Mouse (Mus musculus) adrenal gland, adult 2 months (tissue): ENCODE results near the gene Vmn1r53. TPM values are rescaled to one million over a fixed set of nuclear protein-coding genes. Genes with fewer than 3 reads are reported as not detected.
"Not testable (repeated sequence)": the region's sequence is repeated elsewhere in the genome, so short reads cannot be mapped to it uniquely, and the experiment has no call there.

Source experiments
- DNase-seq: peaks from one replicate; pipeline ENCODE4 v3.0.0; 2021
- long read RNA-seq: library from polyadenylated mRNA; stranded (forward); transcript quantifications from one replicate; pipeline ENCODE4 v2.0.0, GENCODE M21; 2021
- polyA plus RNA-seq: library from polyadenylated mRNA; depleted of rRNA; stranded (reverse); fragments of >200 nt; gene quantifications from 2 replicates; pipeline ENCODE4 v1.2.3, GENCODE M21; 2012; rRNA removed
- total RNA-seq, 2 experiments: library from RNA; stranded (reverse); gene quantifications; 2 replicates each; pipeline ENCODE4 v1.2.3; 2021

Vmn1r53 gene
- total RNA-seq (not detected), polyA plus RNA-seq (not detected in 2 replicates)
- long read RNA-seq = 0 reads

- DNase-seq = no peak
Measured at GRCm38 (mm10) chr6:90224338-90224737, at the start of gene Vmn1r53. Gene Vmn1r53 (minus strand): TSS chr6:90224438.

GRCm38 (mm10) chr6:90246000-90246399 lies 21.8 kb upstream of the Vmn1r53 start, which contains the start of gene Vmn1r54:
Gene Vmn1r54 (plus strand): TSS chr6:90246300.
- DNase-seq = no peak

DNA sequence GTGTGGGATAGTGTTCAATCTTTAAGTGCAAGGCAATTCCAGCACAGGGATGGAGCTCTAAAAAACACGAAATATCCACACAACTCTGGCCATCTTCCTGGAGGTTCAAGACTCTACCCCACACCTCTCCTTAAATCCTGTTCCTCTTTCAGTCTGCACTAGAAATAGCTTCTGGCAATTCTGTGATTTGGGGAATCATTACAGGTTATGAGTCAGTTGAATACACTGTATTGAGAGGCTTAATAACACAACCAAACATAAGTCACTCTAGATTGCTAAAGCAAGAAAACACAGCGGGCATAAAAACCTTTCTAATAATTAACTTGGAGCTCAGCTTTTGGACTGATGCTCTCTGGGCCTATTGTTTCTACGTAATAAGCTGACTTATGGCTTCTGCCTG lies 19.8 kb upstream of the Vmn1r53 start:
- DNase-seq = no peak

GRCm38 (mm10) chr6:90232681-90233080 lies 8.4 kb upstream of the Vmn1r53 start:
- DNase-seq = no peak

DNA sequence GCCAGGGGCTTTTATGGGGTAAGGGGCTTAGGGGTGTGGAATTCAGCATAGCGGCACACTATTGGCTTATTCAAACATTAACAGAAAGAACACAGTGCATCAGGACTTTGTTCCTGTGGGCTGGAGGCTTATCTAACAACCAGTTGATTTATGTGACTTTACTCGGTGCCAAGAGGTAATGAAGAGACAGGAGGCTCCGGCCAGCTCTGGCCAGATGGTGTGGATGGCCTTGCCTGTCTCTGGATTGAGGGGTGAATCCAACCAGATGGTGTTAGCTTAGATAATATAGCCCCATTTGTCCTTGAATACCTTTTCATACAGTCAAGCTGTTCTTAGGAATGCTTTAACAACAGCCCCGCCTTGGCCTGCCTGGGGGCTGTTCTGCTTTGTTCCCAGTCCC lies 7.9 kb upstream of the Vmn1r53 start:
- not testable (repeated sequence) for DNase-seq

DNA sequence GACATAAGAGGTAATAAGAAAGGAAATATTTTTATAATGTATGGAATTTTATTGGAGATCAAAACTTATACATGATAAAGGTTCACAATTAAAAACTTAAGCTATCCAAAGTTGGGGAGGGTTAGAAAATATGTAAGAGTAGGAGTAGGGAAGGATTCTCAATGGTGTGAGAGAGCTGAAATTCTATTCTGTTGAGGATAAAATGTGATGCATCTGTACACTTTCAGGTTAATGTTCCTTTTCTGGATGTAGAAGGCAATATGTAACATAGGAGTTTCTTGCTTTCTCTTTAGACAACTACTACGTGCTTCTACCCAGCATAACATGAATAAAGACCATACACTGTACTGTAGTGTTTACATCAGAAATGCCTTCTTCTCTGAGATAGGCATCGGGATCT lies 21.7 kb downstream of the Vmn1r53 start, which contains the start of gene V1ra8:
Gene V1ra8 (plus strand): TSS at position 301 of the 400 bp plus-strand sequence.
- DNase-seq = not testable (repeated sequence)

GRCm38 (mm10) chr6:90174508-90174907 lies 49.7 kb downstream of the Vmn1r53 start, which contains the start of gene Vmn1r52:
Gene Vmn1r52 (plus strand): TSS chr6:90174808.
- no peak for DNase-seq

Other genes starting within 250 kb of the Vmn1r53 start
- not detected for gene Vmn1r47, start 208.3 kb downstream of the Vmn1r53 start, total RNA-seq
- gene Vmn1r47, start 208.3 kb downstream of the Vmn1r53 start, polyA plus RNA-seq = not detected in 2 replicates
- not detected for gene Vmn1r48, start 187.6 kb downstream of the Vmn1r53 start, total RNA-seq
- gene Vmn1r48, start 187.6 kb downstream of the Vmn1r53 start, polyA plus RNA-seq = not detected in 2 replicates
- not detected for gene Vmn1r49, start 145.9 kb downstream of the Vmn1r53 start, total RNA-seq
- gene Vmn1r49, start 145.9 kb downstream of the Vmn1r53 start, polyA plus RNA-seq = not detected in 2 replicates
- gene Vmn1r50, start 123.0 kb downstream of the Vmn1r53 start, total RNA-seq = not detected
- not detected in 2 replicates for gene Vmn1r50, start 123.0 kb downstream of the Vmn1r53 start, polyA plus RNA-seq
- not detected for gene Vmn1r51, start 101.8 kb downstream of the Vmn1r53 start, total RNA-seq
- gene Vmn1r51, start 101.8 kb downstream of the Vmn1r53 start, polyA plus RNA-seq = not detected in 2 replicates
- not detected for gene Vmn1r52, start 49.6 kb downstream of the Vmn1r53 start, total RNA-seq
- not detected in 2 replicates for gene Vmn1r52, start 49.6 kb downstream of the Vmn1r53 start, polyA plus RNA-seq
- gene V1ra8, start 21.6 kb downstream of the Vmn1r53 start, total RNA-seq = not detected
- not detected in 2 replicates for gene V1ra8, start 21.6 kb downstream of the Vmn1r53 start, polyA plus RNA-seq
- not detected for gene Vmn1r54, start 21.9 kb upstream of the Vmn1r53 start, total RNA-seq
- not detected in 2 replicates for gene Vmn1r54, start 21.9 kb upstream of the Vmn1r53 start, polyA plus RNA-seq
- gene BC048671, start 76.8 kb upstream of the Vmn1r53 start, total RNA-seq = not detected
- gene BC048671, start 76.8 kb upstream of the Vmn1r53 start, polyA plus RNA-seq = not detected in 2 replicates
- not detected for gene Chst13, start 100.7 kb upstream of the Vmn1r53 start, total RNA-seq
- 0.36 and 0.85 TPM in 2 replicates for gene Chst13, start 100.7 kb upstream of the Vmn1r53 start, polyA plus RNA-seq
- 1 to 10 TPM in 1 of 2 experiments, not detected in 1; 1.3 TPM for gene Uroc1, start 108.8 kb upstream of the Vmn1r53 start, total RNA-seq
- gene Uroc1, start 108.8 kb upstream of the Vmn1r53 start, polyA plus RNA-seq = 0.26 TPM in 1 of 2 replicates, not detected in the other
- 10 to 100 TPM; 18.8 to 33.4 TPM for gene Zxdc, start 145.1 kb upstream of the Vmn1r53 start, total RNA-seq
- 70.1 and 75.8 TPM in 2 replicates for gene Zxdc, start 145.1 kb upstream of the Vmn1r53 start, polyA plus RNA-seq
- gene Cfap100, start 204.4 kb upstream of the Vmn1r53 start, total RNA-seq = 1 to 10 TPM in 1 of 2 experiments, under 1 TPM in 1; 0.76 to 1.4 TPM
- gene Cfap100, start 204.4 kb upstream of the Vmn1r53 start, polyA plus RNA-seq = 0.03 and 0.33 TPM in 2 replicates
- 10 to 100 TPM; 32.6 to 43.7 TPM for gene Klf15, start 238.1 kb upstream of the Vmn1r53 start, total RNA-seq
- 73.8 and 79.8 TPM in 2 replicates for gene Klf15, start 238.1 kb upstream of the Vmn1r53 start, polyA plus RNA-seq